Mouse (Mus musculus) G1E (cell line): ENCODE results near the gene Zfp663.

ENCODE experiments used
- CTCF ChIP-seq: IDR thresholded peaks from 2 replicates; pipeline ENCODE4 v1.5.1; 2012; ENCODE audit warnings: low read depth, low read length, inconsistent platforms, mixed read lengths
- GATA1 ChIP-seq: IDR thresholded peaks from 2 replicates; pipeline ENCODE4 v1.6.1; 2012; ENCODE audit warnings: borderline replicate concordance, low read length, inconsistent platforms, mixed read lengths
- GATA2 ChIP-seq: IDR thresholded peaks from 2 replicates; pipeline ENCODE4 v1.6.1; 2012; ENCODE audit warnings: low read depth, low read length, inconsistent platforms, borderline replicate concordance
- TAL1 ChIP-seq: conservative IDR thresholded peaks from 2 replicates; pipeline ENCODE4 v1.6.1; 2012; ENCODE audit warnings: low read depth, low read length, inconsistent platforms, mixed read lengths

- TF ChIP-seq CTCF (no peak), GATA1 (no peak), TAL1 (no peak), GATA2 (no peak)
These were observed 47.1 kb downstream of the Zfp663 start for GRCm38 (mm10) chr2:165321381-165321888.
